Mouse (Mus musculus): ENCODE results near the gene Trpc3. TPM values are rescaled to one million over a fixed set of nuclear protein-coding genes. Genes with fewer than 3 reads are reported as not detected.
A peak's percentile ranks its signal among the peaks of the same experiment; 100 is the strongest.
"Not testable (repeated sequence)": the region's sequence is repeated elsewhere in the genome, so short reads cannot be mapped to it uniquely, and the experiment has no call there.

Trpc3 gene
- total RNA-seq, 1 experiment from 2014 or later: 4.7 TPM

DNA sequence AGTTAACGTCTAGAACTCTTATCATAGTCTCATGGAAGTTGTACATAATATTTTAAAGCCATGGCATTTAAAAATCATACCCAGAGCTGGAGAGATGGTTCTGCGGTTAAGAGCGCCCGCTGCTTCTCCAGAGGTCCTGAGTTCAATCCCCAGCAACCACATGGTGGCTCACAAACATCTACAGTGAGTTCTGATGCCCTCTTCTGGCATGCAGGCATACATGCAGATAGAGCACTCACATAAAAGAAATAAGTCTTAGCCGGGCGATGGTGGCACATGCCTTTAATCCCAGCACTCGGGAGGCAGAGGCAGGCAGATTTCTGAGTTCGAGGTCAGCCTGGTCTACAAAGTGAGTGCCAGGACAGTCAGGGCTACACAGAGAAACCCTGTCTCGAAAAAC, 90.2 kb downstream of the Trpc3 start:
- not testable (repeated sequence) for DNase-seq

DNA sequence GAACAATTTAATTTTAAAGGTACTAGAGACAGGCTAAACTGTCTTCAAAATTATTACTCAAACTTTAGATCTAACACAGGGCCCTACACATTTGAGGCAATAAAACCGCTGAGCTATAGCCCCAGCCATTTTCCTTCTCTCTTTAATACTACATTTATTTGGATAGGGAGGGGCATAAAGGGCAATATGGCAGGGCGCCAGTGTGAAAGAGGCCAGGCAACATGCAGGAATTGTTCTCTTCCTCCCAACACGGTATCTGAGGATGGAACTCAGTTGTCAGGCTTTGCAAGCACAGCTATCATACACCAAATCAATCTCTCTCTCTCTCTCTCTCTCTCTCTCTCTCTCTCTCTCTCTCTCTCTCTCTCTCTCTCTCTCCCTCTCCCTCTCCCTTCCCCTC, 91.2 kb downstream of the Trpc3 start:
- no peak for DNase-seq

DNA sequence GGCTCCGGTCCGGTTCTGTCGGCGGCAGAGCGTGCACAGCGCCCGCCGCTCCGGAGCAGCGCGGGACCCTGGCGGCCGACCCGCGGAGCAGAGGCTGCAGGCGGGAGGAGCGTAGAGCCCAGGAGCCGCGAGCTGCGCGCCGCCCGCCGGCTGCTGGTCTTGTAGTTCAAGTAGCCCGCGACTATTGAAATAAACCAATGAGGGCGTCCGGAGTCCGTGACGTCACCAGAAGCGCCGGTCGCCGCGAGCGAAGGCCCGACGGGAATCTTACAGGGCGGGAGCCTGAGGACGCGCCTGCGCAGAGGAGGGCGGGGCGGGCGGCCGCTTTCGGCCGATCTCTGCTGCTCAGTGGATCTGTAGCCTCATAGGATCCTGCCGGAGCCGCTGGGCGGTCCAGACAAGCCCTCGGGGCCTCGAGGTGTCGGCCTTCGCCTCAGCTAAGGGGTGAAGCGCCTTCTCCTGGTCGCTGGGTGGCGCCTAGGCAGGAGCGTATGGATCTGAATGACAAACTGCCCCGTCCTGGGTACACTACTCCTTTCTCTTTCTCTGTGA, 118.1 kb downstream of the Trpc3 start, which contains the start of gene Ccna2:
Ccna2 (minus strand) TSS at position 324 of the 552 bp plus-strand sequence.
- peak; percentile 98 for DNase-seq

DNA sequence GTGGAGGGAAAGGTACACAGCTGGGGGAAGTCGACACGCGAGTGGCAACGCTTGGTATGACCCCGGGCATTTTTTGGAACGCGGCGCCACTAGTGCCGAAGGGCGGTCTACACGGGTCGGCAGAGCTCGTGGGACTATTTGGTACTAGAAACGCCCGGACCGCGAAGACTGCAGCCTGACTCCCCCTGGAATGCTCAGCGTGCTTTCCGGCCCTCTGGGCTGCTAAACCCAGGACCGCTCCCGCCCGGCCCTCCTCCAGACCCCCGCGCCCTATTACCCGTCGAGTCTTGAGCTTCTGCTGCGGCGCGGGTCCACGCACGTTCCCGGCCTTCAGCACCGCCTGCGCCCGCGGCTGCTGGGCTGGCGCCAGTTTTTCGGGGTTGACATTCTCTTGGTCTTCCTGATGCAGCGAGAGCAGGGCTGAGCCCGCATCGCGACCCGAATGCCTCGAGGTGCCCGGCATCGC, 118.6 kb downstream of the Trpc3 start:
- peak; percentile 1 for DNase-seq

Other genes with a start within 250 kb of the Trpc3 start
- gene Anxa5, start 214.3 kb downstream of the Trpc3 start, total RNA-seq (2021): 592 and 680 TPM in 2 replicates
- 1.1 and 1.8 TPM in 2 replicates for gene 1810062G17Rik, start 214.2 kb downstream of the Trpc3 start, total RNA-seq (2021)
- not detected in 2 replicates for gene Gm11549, start 168.4 kb downstream of the Trpc3 start, total RNA-seq (2021)
- gene Exosc9, start 137.6 kb downstream of the Trpc3 start, total RNA-seq (2021): 30.9 and 35.0 TPM in 2 replicates
- 11.9 and 16.5 TPM in 2 replicates for gene Ccna2, start 118.0 kb downstream of the Trpc3 start, total RNA-seq (2021)
- 10.7 and 12.4 TPM in 2 replicates for gene Bbs7, start 76.7 kb downstream of the Trpc3 start, total RNA-seq (2021)
- 42.4 and 48.5 TPM in 2 replicates for gene 4932438A13Rik, start 172.9 kb upstream of the Trpc3 start, total RNA-seq (2021)